ENCODE assay signal across 7 mouse cellular contexts in the genomic region with DNA sequence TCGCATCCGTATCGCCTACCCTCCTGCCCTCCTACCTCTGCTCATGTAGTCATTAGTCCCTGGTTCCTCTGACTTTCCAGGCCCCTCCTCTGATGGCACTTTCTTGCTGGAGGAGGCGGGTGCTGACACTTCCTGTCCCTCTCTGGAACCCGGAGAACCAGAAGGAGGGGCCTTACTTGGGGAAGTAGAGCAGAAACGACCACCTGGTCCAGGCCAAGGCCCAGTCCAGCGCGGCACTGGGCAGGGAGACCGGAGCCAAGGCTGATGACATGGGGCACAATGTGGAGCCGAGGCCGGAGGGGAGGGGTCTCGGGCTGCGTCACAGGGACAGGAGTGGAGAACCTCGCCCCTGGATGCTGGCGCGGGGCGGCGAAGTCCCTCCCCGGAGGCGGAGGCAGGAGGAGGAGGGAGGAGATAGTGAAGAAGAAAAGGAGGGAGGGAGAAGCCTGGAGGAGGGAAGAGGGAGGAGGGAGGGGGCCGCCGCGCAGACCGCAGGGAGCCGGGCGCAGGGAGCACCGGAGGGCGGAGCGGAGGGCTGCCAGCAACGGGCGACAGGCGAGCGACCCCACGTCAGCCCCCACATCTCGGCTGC. TPM values are rescaled to one million over a fixed set of nuclear protein-coding genes. Genes with fewer than 3 reads are reported as not detected.
DNase-seq lines count a peak whose midpoint lies in the region; ATAC-seq lines count a peak whose summit lies in the region.

A gene (plus strand): TSS at position 451 of the 592 bp plus-strand sequence.

- H3K4me3 ChIP-seq in embryonic facial prominence, embryonic 10.5 days = peak within 1 kb of the TSS; percentile 85
- peak within 1 kb of the TSS; percentile 77 for H3K4me3 ChIP-seq in limb, embryonic 11.5 days (ENCODE audit: low read depth, low read length)
- H3K4me3 ChIP-seq in midbrain, embryonic 14.5 days (replicated peaks; ENCODE audit: low read depth, low read length) = peak within 1 kb of the TSS; percentile 75

- under 1% methylated on average over 35 of the region's 35 CpGs for WGBS in embryonic facial prominence, embryonic 10.5 days
- under 1% methylated on average over 31 of the region's 35 CpGs for WGBS in limb, embryonic 11.5 days
- under 1% methylated on average over 27 of the region's 35 CpGs for WGBS in midbrain, embryonic 14.5 days

- H3K27ac ChIP-seq in embryonic facial prominence, embryonic 10.5 days (replicated peaks) = peak within 1 kb of the TSS; percentile 94
- H3K27ac ChIP-seq in limb, embryonic 11.5 days (replicated peaks; ENCODE audit: low read depth, low read length) = peak within 1 kb of the TSS; percentile 70
- peak within 1 kb of the TSS; percentile 97 for H3K27ac ChIP-seq in midbrain, embryonic 14.5 days (replicated peaks; ENCODE audit: low read depth, low read length)

- H3K4me1 ChIP-seq in embryonic facial prominence, embryonic 10.5 days = peaks cover 43% of the 10 kb centered on the region
- peaks cover 7% of the 10 kb centered on the region for H3K4me1 ChIP-seq in limb, embryonic 11.5 days (ENCODE audit: control insufficient read depth, insufficient read depth, low read length)
- peaks cover 18% of the 10 kb centered on the region for H3K4me1 ChIP-seq in midbrain, embryonic 14.5 days (ENCODE audit: control insufficient read depth, insufficient read depth, low read length)

- H3K27me3 ChIP-seq in embryonic facial prominence, embryonic 10.5 days (replicated peaks; ENCODE audit: low read depth, poor library complexity, severe bottlenecking) = no peaks in the 10 kb centered on the region
- H3K27me3 ChIP-seq in limb, embryonic 11.5 days (ENCODE audit: control insufficient read depth, insufficient read depth, low read length) = no peaks in the 10 kb centered on the region
- H3K27me3 ChIP-seq in midbrain, embryonic 14.5 days (ENCODE audit: control insufficient read depth, insufficient read depth, low read length) = no peaks in the 10 kb centered on the region

- H3K9me3 ChIP-seq in embryonic facial prominence, embryonic 10.5 days = no peaks in the 10 kb centered on the region
- no peaks in the 10 kb centered on the region for H3K9me3 ChIP-seq in limb, embryonic 11.5 days (ENCODE audit: control insufficient read depth, low read length)
- H3K9me3 ChIP-seq in midbrain, embryonic 14.5 days (ENCODE audit: control insufficient read depth, low read length) = no peaks in the 10 kb centered on the region

- H3K9ac ChIP-seq in limb, embryonic 11.5 days (ENCODE audit: low read length) = peak within 1 kb of the TSS; percentile 81
- peak within 1 kb of the TSS; percentile 91 for H3K9ac ChIP-seq in midbrain, embryonic 14.5 days (replicated peaks; ENCODE audit: low read length)

- peak; percentile 92 for DNase-seq in adrenal gland, postnatal 10 days
- peak; percentile 94 for DNase-seq in embryonic facial prominence, embryonic 10.5 days (ENCODE audit: low spot score)
- peak; percentile 99 for DNase-seq in heart, adult 11 months
- DNase-seq in kidney, adult 18-20 months = peak; percentile 83
- peak; percentile 90 for DNase-seq in limb, embryonic 11.5 days (ENCODE audit: low spot score)
- DNase-seq in midbrain, embryonic 14.5 days = peak; percentile 93
- DNase-seq in spleen, adult 18-20 months = peak; percentile 63 to 67

- H3K4me2 ChIP-seq in limb, embryonic 11.5 days (ENCODE audit: low read depth, severe bottlenecking) = peak within 1 kb of the TSS; percentile 96
- peak within 1 kb of the TSS; percentile 91 for H3K4me2 ChIP-seq in midbrain, embryonic 14.5 days (ENCODE audit: low read length)

- ATAC-seq in limb, embryonic 11.5 days (ENCODE audit: insufficient number of reproducible peaks, low FRiP score, low TSS enrichment, low read depth) = peak; percentile 93
- ATAC-seq in midbrain, embryonic 14.5 days (ENCODE audit: low FRiP score, low TSS enrichment) = peak; percentile 88

- H3K36me3 ChIP-seq in embryonic facial prominence, embryonic 10.5 days (replicated peaks) = peaks cover 59% of the 10 kb centered on the region
- no peaks in the 10 kb centered on the region; the same call in 1 of the 2 replicates for H3K36me3 ChIP-seq in limb, embryonic 11.5 days (ENCODE audit: control insufficient read depth, insufficient read depth, low read length)
- peaks cover 41% of the 10 kb centered on the region for H3K36me3 ChIP-seq in midbrain, embryonic 14.5 days (ENCODE audit: control insufficient read depth, insufficient read depth, low read length)

RNA-seq across cellular contexts. Expression of the gene that starts here (rescaled TPM):
- total RNA-seq in adrenal gland, postnatal 10 days (2021) = 1 to 10 TPM in 1 of 2 experiments, under 1 TPM in 1; 0.81 to 1.4 TPM
- polyA plus RNA-seq in embryonic facial prominence, embryonic 10.5 days (2016; fragmentation: Nextera tagmentation; extraction: Ambion mirVana) = 0.53 and 0.79 TPM in 2 replicates
- polyA plus RNA-seq in limb, embryonic 11.5 days (2014; fragmentation: Nextera tagmentation; extraction: Ambion mirVana) = 0.55 and 0.79 TPM in 2 replicates
- 7.5 and 19.8 TPM in 2 replicates for polyA plus RNA-seq in midbrain, embryonic 14.5 days (2014; fragmentation: Nextera tagmentation; extraction: Ambion mirVana)

Comparison
In these comparisons a context has a peak if more than half of its experiments do, and no peak if none do; other contexts are left out.
1. Peak in every context shown above with its lines: DNase-seq, ATAC-seq, H3K4me3 ChIP-seq and H3K27ac ChIP-seq.
2. Peak in DNase-seq, H3K4me3 ChIP-seq and H3K27ac ChIP-seq in embryonic facial prominence, embryonic 10.5 days; RNA of the gene not detected or under 1 TPM.
3. Peak in DNase-seq, ATAC-seq, H3K4me3 ChIP-seq, H3K27ac ChIP-seq, H3K9ac ChIP-seq and H3K4me2 ChIP-seq in limb, embryonic 11.5 days; RNA of the gene not detected or under 1 TPM.